Mouse (Mus musculus) midbrain, postnatal 0 days (tissue): ENCODE results near the gene Gm11084. TPM values are rescaled to one million over a fixed set of nuclear protein-coding genes. Genes with fewer than 3 reads are reported as not detected.

Experiments
- ATAC-seq: fragments of 200-750 bp; cut with Nextera tagmentation; 2 replicates; pipeline ENCODE4 v1.8.0; 2017; ENCODE audit warnings: moderate number of reproducible peaks, mild to moderate bottlenecking, moderate TSS enrichment, moderate library complexity; ENCODE audit not compliant: low FRiP score
- DNase-seq: peaks from one replicate; pipeline ENCODE4 v3.0.0-alpha.2; 2015; ENCODE audit warnings: low spot score
- H3K27ac ChIP-seq: fragments of 300-500 bp; sonication (generic); 2 replicates; pipeline ENCODE4 v1.5.1; 2014; ENCODE audit warnings: low read depth, mild to moderate bottlenecking, low read length, mixed read lengths
- H3K27me3 ChIP-seq: fragments of 300-500 bp; sonication (generic); 2 replicates; pipeline ENCODE4 v1.6.1; 2014; ENCODE audit warnings: low read length, control low read depth, mixed read lengths; ENCODE audit not compliant: insufficient read depth
- H3K36me3 ChIP-seq: fragments of 300-500 bp; sonication (generic); 2 replicates; pipeline ENCODE4 v1.6.1; 2014; ENCODE audit warnings: low read length, control low read depth, mixed read lengths; ENCODE audit not compliant: insufficient read depth
- H3K4me1 ChIP-seq: fragments of 300-500 bp; sonication (generic); 2 replicates; pipeline ENCODE4 v1.6.1; 2014; ENCODE audit warnings: mild to moderate bottlenecking, control low read depth, antibody characterized with exemption, low read length, mixed read lengths; ENCODE audit not compliant: insufficient read depth
- H3K4me2 ChIP-seq: fragments of 300-500 bp; sonication (generic); 2 replicates; pipeline ENCODE4 v1.6.1; 2014; ENCODE audit warnings: low read depth, mild to moderate bottlenecking, low read length, mixed read lengths; ENCODE audit not compliant: poor library complexity, severe bottlenecking
- H3K4me3 ChIP-seq: fragments of 300-500 bp; sonication (generic); 2 replicates; pipeline ENCODE4 v1.5.1; 2014; ENCODE audit warnings: low read depth, mild to moderate bottlenecking, low read length, moderate library complexity
- H3K9ac ChIP-seq: fragments of 300-500 bp; sonication (generic); replicated peaks from 2 replicates; pipeline ENCODE4 v1.6.1; 2014; ENCODE audit warnings: mild to moderate bottlenecking, low read length, moderate library complexity, mixed read lengths; ENCODE audit not compliant: poor library complexity, severe bottlenecking
- H3K9me3 ChIP-seq: fragments of 300-500 bp; sonication (generic); 2 replicates; pipeline ENCODE4 v1.6.1; 2016; ENCODE audit warnings: low read length, control low read depth
- CTCF ChIP-seq: IDR thresholded peaks from 2 replicates; pipeline ENCODE4 v1.5.1; 2016; ENCODE audit warnings: antibody characterized with exemption, mild to moderate bottlenecking
- WGBS: fragments of 180-500 bp; shearing (Covaris S2); extraction: QIAGEN DNeasy Blood & Tissue Kit; methylation state at CpG from one replicate; pipeline ENCODE4 v1.1.7; 2014; 5-methylcytosine and 5-hydroxymethylcytosine counted together
- polyA plus RNA-seq: library from polyadenylated mRNA; unstranded; fragments of >200 nt; fragmentation: Nextera tagmentation; extraction: Ambion mirVana; gene quantifications from 2 replicates; pipeline ENCODE4 v1.2.1, GENCODE M21; 2015
- total RNA-seq: library from RNA; depleted of rRNA; stranded (reverse); fragments of >200 nt; gene quantifications from 2 replicates; pipeline ENCODE4 v1.2.3, GENCODE M21; 2014

Gm11084 gene
- total and polyA plus RNA-seq, 2 experiments from 2014 or later = not detected

- Histone ChIP-seq H3K27me3 (no peaks in the 10 kb centered on the region), H3K4me3 (no peak overlapping the region; the same call in 1 of the 2 replicates), H3K9ac (no peak overlapping the region), H3K4me2 (peak overlapping the region; percentile 43), H3K27ac (peak overlapping the region; percentile 52), H3K36me3 (no peaks in the 10 kb centered on the region), H3K9me3 (no peaks in the 10 kb centered on the region), H3K4me1 (no peaks in the 10 kb centered on the region)
- ATAC-seq = peak; percentile 86
- 29% methylated on average over 24 of the region's 24 CpGs for WGBS
- DNase-seq = peak; percentile 89
- no peak for TF ChIP-seq CTCF
These were observed 17.5 kb upstream of the Gm11084 start for GRCm38 (mm10) chr2:73003751-73004717.

GRCm38 (mm10) chr2:73003049-73003448, 16.5 kb upstream of the Gm11084 start:
- Histone ChIP-seq H3K9ac (no peak overlapping the region), H3K4me1 (no peaks in the 10 kb centered on the region), H3K4me3 (no peak overlapping the region), H3K27ac (no peak overlapping the region), H3K36me3 (no peaks in the 10 kb centered on the region), H3K4me2 (no peak overlapping the region), H3K9me3 (no peaks in the 10 kb centered on the region), H3K27me3 (no peaks in the 10 kb centered on the region)
- TF ChIP-seq CTCF = no peak
- WGBS = 71% methylated on average over 9 of the region's 12 CpGs
- no peak for DNase-seq
- no peak for ATAC-seq

GRCm38 (mm10) chr2:73002451-73002850, 15.9 kb upstream of the Gm11084 start:
- Histone ChIP-seq H3K4me2 (no peak overlapping the region), H3K27me3 (no peaks in the 10 kb centered on the region), H3K4me3 (no peak overlapping the region), H3K9me3 (no peaks in the 10 kb centered on the region), H3K4me1 (no peaks in the 10 kb centered on the region), H3K27ac (no peak overlapping the region), H3K36me3 (no peaks in the 10 kb centered on the region), H3K9ac (no peak overlapping the region)
- DNase-seq (no peak), ATAC-seq (no peak)
- WGBS = 90% methylated on average over 6 of the region's 6 CpGs
- TF ChIP-seq CTCF = no peak

GRCm38 (mm10) chr2:73001994-73002393, 15.5 kb upstream of the Gm11084 start:
- H3K36me3 ChIP-seq = no peaks in the 10 kb centered on the region
- H3K9me3 ChIP-seq = no peaks in the 10 kb centered on the region
- no peak overlapping the region for H3K4me3 ChIP-seq
- 96% methylated on average over 5 of the region's 5 CpGs for WGBS
- H3K27me3 ChIP-seq = no peaks in the 10 kb centered on the region
- H3K4me2 ChIP-seq = no peak overlapping the region
- no peak overlapping the region for H3K27ac ChIP-seq
- ATAC-seq (no peak), DNase-seq (no peak)
- no peaks in the 10 kb centered on the region for H3K4me1 ChIP-seq
- no peak for TF ChIP-seq CTCF
- H3K9ac ChIP-seq = no peak overlapping the region

GRCm38 (mm10) chr2:73000194-73000593, 13.7 kb upstream of the Gm11084 start:
- DNase-seq = no peak
- no peaks in the 10 kb centered on the region for H3K9me3 ChIP-seq
- 76% methylated on average over 8 of the region's 8 CpGs for WGBS
- no peak overlapping the region for H3K9ac ChIP-seq
- H3K4me3 ChIP-seq = no peak overlapping the region
- no peak overlapping the region for H3K27ac ChIP-seq
- H3K36me3 ChIP-seq = no peaks in the 10 kb centered on the region
- no peak for ATAC-seq
- 0 out of 2 replicates have a peak, but pooled peaks cover 3% of the 10 kb centered on the region for H3K4me1 ChIP-seq
- no peak overlapping the region for H3K4me2 ChIP-seq
- H3K27me3 ChIP-seq = no peaks in the 10 kb centered on the region
- no peak for TF ChIP-seq CTCF

GRCm38 (mm10) chr2:72997586-72997985, 11.1 kb upstream of the Gm11084 start:
- no peak for DNase-seq
- Histone ChIP-seq H3K9ac (no peak overlapping the region), H3K27me3 (no peaks in the 10 kb centered on the region), H3K27ac (no peak overlapping the region), H3K4me2 (no peak overlapping the region), H3K9me3 (no peaks in the 10 kb centered on the region), H3K36me3 (no peaks in the 10 kb centered on the region), H3K4me1 (0 out of 2 replicates have a peak, but pooled peaks cover 3% of the 10 kb centered on the region), H3K4me3 (no peak overlapping the region)
- TF ChIP-seq CTCF = no peak
- WGBS = 91% methylated on average over 4 of the region's 4 CpGs
- ATAC-seq = no peak
